Mouse (Mus musculus) stomach, embryonic 16.5 days (tissue): Measurements from ENCODE around the gene Nsmce3. TPM values are rescaled to one million over a fixed set of nuclear protein-coding genes. Genes with fewer than 3 reads are reported as not detected.

Experiments used
- ATAC-seq: fragments of 200-750 bp; cut with Nextera tagmentation; 2 replicates; pipeline ENCODE4 v1.8.0; 2017; ENCODE audit warnings: moderate number of reproducible peaks, moderate TSS enrichment; ENCODE audit not compliant: insufficient read depth, low FRiP score
- H3K27ac ChIP-seq: fragments of 300-500 bp; sonication (generic); 2 replicates; pipeline ENCODE4 v1.5.1; 2014; ENCODE audit warnings: low read length
- H3K27me3 ChIP-seq: fragments of 300-500 bp; sonication (generic); 2 replicates; pipeline ENCODE4 v1.6.1; 2014; ENCODE audit warnings: low read length, control low read depth, mixed read lengths; ENCODE audit not compliant: control insufficient read depth, insufficient read depth
- H3K36me3 ChIP-seq: fragments of 300-500 bp; sonication (generic); 2 replicates; pipeline ENCODE4 v1.6.1; 2014; ENCODE audit warnings: low read length; ENCODE audit not compliant: control insufficient read depth, insufficient read depth
- H3K4me1 ChIP-seq: fragments of 300-500 bp; sonication (generic); 2 replicates; pipeline ENCODE4 v1.6.1; 2014; ENCODE audit warnings: low read length, control low read depth, mixed read lengths; ENCODE audit not compliant: control insufficient read depth, insufficient read depth
- H3K4me2 ChIP-seq: fragments of 300-500 bp; sonication (generic); 2 replicates; pipeline ENCODE4 v1.6.1; 2014; ENCODE audit warnings: low read depth, low read length, mixed read lengths
- H3K4me3 ChIP-seq: fragments of 300-500 bp; sonication (generic); replicated peaks from 2 replicates; pipeline ENCODE4 v1.5.1; 2014; ENCODE audit warnings: mild to moderate bottlenecking, low read length
- H3K9ac ChIP-seq: fragments of 300-500 bp; sonication (generic); 2 replicates; pipeline ENCODE4 v1.6.1; 2014; ENCODE audit warnings: low read length
- H3K9me3 ChIP-seq: fragments of 300-500 bp; sonication (generic); replicated peaks from 2 replicates; pipeline ENCODE4 v1.6.1; 2016; ENCODE audit warnings: low read length, control low read depth; ENCODE audit not compliant: control insufficient read depth
- WGBS: fragments of 180-500 bp; shearing (Covaris S2); extraction: QIAGEN DNeasy Blood & Tissue Kit; methylation state at CpG from one replicate; pipeline ENCODE4 v1.1.7; 2014; 5-methylcytosine and 5-hydroxymethylcytosine counted together
- polyA plus RNA-seq: library from polyadenylated mRNA; unstranded; fragments of >200 nt; fragmentation: Nextera tagmentation; extraction: Ambion mirVana; gene quantifications from 2 replicates; pipeline ENCODE4 v1.2.1, GENCODE M21; 2015

Nsmce3 gene
- polyA plus RNA-seq, 1 experiment from 2014 or later, result 10.6 TPM

GRCm38 (mm10) chr7:64821081-64821480 lies 51.7 kb downstream of the Nsmce3 start:
- no peak for ATAC-seq
- no peak overlapping the region for H3K9ac ChIP-seq
- H3K4me3 ChIP-seq, result no peak overlapping the region
- no peaks in the 10 kb centered on the region for H3K4me1 ChIP-seq
- H3K36me3 ChIP-seq, result no peaks in the 10 kb centered on the region
- H3K4me2 ChIP-seq, result no peak overlapping the region
- no peak overlapping the region for H3K27ac ChIP-seq
- 83% methylated on average over 5 of the region's 5 CpGs for WGBS
- no peaks in the 10 kb centered on the region for H3K9me3 ChIP-seq
- no peaks in the 10 kb centered on the region for H3K27me3 ChIP-seq

GRCm38 (mm10) chr7:64819683-64820082 lies 53.1 kb downstream of the Nsmce3 start:
- Histone ChIP-seq H3K27ac (no peak overlapping the region), H3K4me2 (no peak overlapping the region), H3K27me3 (no peaks in the 10 kb centered on the region), H3K9ac (no peak overlapping the region), H3K9me3 (no peaks in the 10 kb centered on the region), H3K4me3 (no peak overlapping the region), H3K36me3 (no peaks in the 10 kb centered on the region), H3K4me1 (no peaks in the 10 kb centered on the region)
- 65% methylated on average over 9 of the region's 9 CpGs for WGBS
- ATAC-seq, result no peak
